Mouse (Mus musculus) hematopoietic multipotent progenitor cell, adult 10-12 weeks (in vitro differentiated cells): ENCODE data around the gene Slfnl1. TPM values are rescaled to one million over a fixed set of nuclear protein-coding genes. Genes with fewer than 3 reads are reported as not detected.

Experiments used
- polyA plus RNA-seq: library from polyadenylated mRNA; stranded (reverse); fragments of >175 nt; gene quantifications from 2 replicates; pipeline ENCODE4 v1.2.3, GENCODE M21; 2012; ENCODE audit warnings: low replicate concordance

The Slfnl1 gene
- polyA plus RNA-seq: 0.08 and 0.12 TPM in 2 replicates

GRCm38 (mm10) chr4:120531986-120532385, at the start of gene Slfnl1:
TSS of gene Slfnl1 (plus strand) at chr4:120532231.

GRCm38 (mm10) chr4:120569486-120570437, 37.7 kb downstream of the Slfnl1 start, which contains the start of gene Ctps:
TSS of gene Ctps (minus strand) at chr4:120570276.

Other genes starting within 250 kb of the Slfnl1 start
- gene Foxo6, start 244.9 kb upstream of the Slfnl1 start, polyA plus RNA-seq: 0.04 TPM in 1 of 2 replicates, not detected in the other
- 10.8 and 32.8 TPM in 2 replicates for gene Scmh1, start 127.0 kb upstream of the Slfnl1 start, polyA plus RNA-seq
- gene Ctps, start 38.0 kb downstream of the Slfnl1 start, polyA plus RNA-seq: 1.2 and 3.2 TPM in 2 replicates
- not detected in 2 replicates for gene Gm8439, start 56.5 kb downstream of the Slfnl1 start, polyA plus RNA-seq
- 22.2 and 34.5 TPM in 2 replicates for gene Cited4, start 134.3 kb downstream of the Slfnl1 start, polyA plus RNA-seq
- 0.07 and 0.23 TPM in 2 replicates for gene Kcnq4, start 216.4 kb downstream of the Slfnl1 start, polyA plus RNA-seq